Mouse (Mus musculus) hindbrain, embryonic 14.5 days (tissue): ENCODE measurements around the gene Pigh. TPM values are rescaled to one million over a fixed set of nuclear protein-coding genes. Genes with fewer than 3 reads are reported as not detected.
A peak's percentile ranks its signal among the peaks of the same experiment; 100 is the strongest.

ENCODE experiments used
- ATAC-seq: fragments of 200-750 bp; cut with Nextera tagmentation; 2 replicates; pipeline ENCODE4 v1.8.0; 2017; ENCODE audit warnings: moderate number of reproducible peaks, mild to moderate bottlenecking, moderate TSS enrichment, moderate library complexity; ENCODE audit not compliant: low FRiP score
- DNase-seq: peaks from one replicate; pipeline ENCODE4 v3.0.0-alpha.2; 2015; ENCODE audit warnings: low spot score
- H3K27ac ChIP-seq: fragments of 300-500 bp; sonication (generic); 2 replicates; pipeline ENCODE4 v1.5.1; 2014; ENCODE audit warnings: mild to moderate bottlenecking, moderate library complexity
- H3K27me3 ChIP-seq: fragments of 300-500 bp; sonication (generic); 2 replicates; pipeline ENCODE4 v1.6.1; 2014; ENCODE audit warnings: mild to moderate bottlenecking, low read length, mixed read lengths; ENCODE audit not compliant: control insufficient read depth, insufficient read depth
- H3K36me3 ChIP-seq: fragments of 300-500 bp; sonication (generic); replicated peaks from 2 replicates; pipeline ENCODE4 v1.6.1; 2014; ENCODE audit not compliant: control insufficient read depth, insufficient read depth
- H3K4me1 ChIP-seq: fragments of 300-500 bp; sonication (generic); replicated peaks from 2 replicates; pipeline ENCODE4 v1.6.1; 2014; ENCODE audit warnings: antibody characterized with exemption, low read length, mixed read lengths; ENCODE audit not compliant: control insufficient read depth, insufficient read depth
- H3K4me2 ChIP-seq: fragments of 300-500 bp; sonication (generic); replicated peaks from 2 replicates; pipeline ENCODE4 v1.6.1; 2014; ENCODE audit warnings: mild to moderate bottlenecking, moderate library complexity
- H3K4me3 ChIP-seq: fragments of 300-500 bp; sonication (generic); replicated peaks from 2 replicates; pipeline ENCODE4 v1.5.1; 2014; ENCODE audit warnings: mild to moderate bottlenecking, low read length
- H3K9ac ChIP-seq: fragments of 300-500 bp; sonication (generic); 2 replicates; pipeline ENCODE4 v1.6.1; 2014
- H3K9me3 ChIP-seq: fragments of 300-500 bp; sonication (generic); 2 replicates; pipeline ENCODE4 v1.6.1; 2016; ENCODE audit warnings: low read length; ENCODE audit not compliant: control insufficient read depth
- whole genome bisulfite sequencing: fragments of 180-500 bp; shearing (Covaris S2); extraction: QIAGEN DNeasy Blood & Tissue Kit; methylation state at CpG from one replicate; pipeline ENCODE4 v1.1.7; 2014; 5-methylcytosine and 5-hydroxymethylcytosine counted together
- polyA plus RNA-seq: library from polyadenylated mRNA; unstranded; fragments of >200 nt; fragmentation: Nextera tagmentation; extraction: Ambion mirVana; gene quantifications from 2 replicates; pipeline ENCODE4 v1.2.1, GENCODE M21; 2014

The Pigh gene
- polyA plus RNA-seq, 1 experiment from 2014 or later = 16.4 TPM

DNA sequence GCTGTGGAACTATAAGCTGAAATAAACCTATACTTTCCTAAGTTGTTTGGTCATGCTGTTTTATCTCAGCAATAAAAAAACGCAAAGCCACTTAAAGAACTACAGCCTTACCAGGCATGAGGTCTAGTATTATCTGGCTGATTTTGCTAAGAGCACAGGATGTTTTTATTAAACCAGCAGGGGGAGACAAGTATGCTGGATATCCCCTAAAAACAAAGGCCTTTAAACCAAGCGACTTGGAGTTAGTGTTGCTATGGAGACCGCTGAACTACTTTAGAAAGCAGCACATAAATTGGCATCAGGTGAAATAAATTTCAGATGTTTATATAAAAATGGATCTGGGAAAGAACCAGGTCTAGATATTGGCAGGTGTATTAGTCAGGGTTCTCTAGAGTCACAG, 33.4 kb upstream of the Pigh start:
- no peaks in the 10 kb centered on the region for H3K9me3 ChIP-seq
- H3K27ac ChIP-seq = no peak overlapping the region
- DNase-seq (peak; percentile 71), ATAC-seq (no peak)
- no peaks in the 10 kb centered on the region for H3K36me3 ChIP-seq
- H3K4me1 ChIP-seq = no peaks in the 10 kb centered on the region
- no peak overlapping the region for H3K4me2 ChIP-seq
- no peak overlapping the region for H3K4me3 ChIP-seq
- WGBS = 40% methylated on average over 3 of the region's 3 CpGs
- H3K27me3 ChIP-seq = no peaks in the 10 kb centered on the region
- H3K9ac ChIP-seq = no peak overlapping the region

- no peaks in the 10 kb centered on the region for H3K27me3 ChIP-seq
- H3K4me2 ChIP-seq = no peak overlapping the region
- no peak for ATAC-seq
- H3K9ac ChIP-seq = no peak overlapping the region
- H3K27ac ChIP-seq = no peak overlapping the region
- no peaks in the 10 kb centered on the region for H3K4me1 ChIP-seq
- no peak for DNase-seq
- H3K36me3 ChIP-seq = no peaks in the 10 kb centered on the region
- H3K4me3 ChIP-seq = no peak overlapping the region
- H3K9me3 ChIP-seq = no peaks in the 10 kb centered on the region
- WGBS = 82% methylated on average over 4 of the region's 4 CpGs
Measured at GRCm38 (mm10) chr12:79118991-79119390, 29.5 kb upstream of the Pigh start.

DNA sequence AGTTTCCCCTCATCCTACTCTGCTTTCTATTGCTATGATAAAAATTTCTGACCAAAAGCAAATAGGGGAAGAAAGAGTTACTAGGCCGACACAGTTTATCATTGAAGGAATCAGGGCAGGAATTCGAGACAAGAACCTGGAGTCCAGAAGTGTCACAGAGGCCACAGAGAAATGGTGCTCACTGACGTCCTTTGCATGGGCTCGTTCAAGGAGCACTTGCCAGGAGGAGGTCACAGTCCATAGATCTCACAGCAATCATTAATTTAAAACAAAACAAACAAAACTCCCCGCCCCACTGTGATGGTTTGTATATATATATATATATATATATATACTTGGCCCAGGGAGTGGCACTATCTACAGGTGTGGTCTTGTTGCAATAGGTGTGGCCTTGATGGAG, 15.9 kb upstream of the Pigh start:
- Histone ChIP-seq H3K27ac (no peak overlapping the region), H3K36me3 (no peaks in the 10 kb centered on the region), H3K4me3 (no peak overlapping the region), H3K27me3 (no peaks in the 10 kb centered on the region), H3K4me1 (no peaks in the 10 kb centered on the region), H3K4me2 (no peak overlapping the region), H3K9ac (no peak overlapping the region), H3K9me3 (no peaks in the 10 kb centered on the region)
- DNase-seq = no peak
- 88% methylated on average over 5 of the region's 5 CpGs for WGBS
- no peak for ATAC-seq

GRCm38 (mm10) chr12:79104544-79104943, 15.1 kb upstream of the Pigh start:
- ATAC-seq = no peak
- Histone ChIP-seq H3K27me3 (no peaks in the 10 kb centered on the region), H3K9ac (no peak overlapping the region), H3K9me3 (no peaks in the 10 kb centered on the region), H3K4me1 (no peaks in the 10 kb centered on the region), H3K4me2 (no peak overlapping the region), H3K27ac (no peak overlapping the region), H3K4me3 (no peak overlapping the region), H3K36me3 (no peaks in the 10 kb centered on the region)
- 73% methylated on average over 2 of the region's 2 CpGs for WGBS
- no peak for DNase-seq

DNA sequence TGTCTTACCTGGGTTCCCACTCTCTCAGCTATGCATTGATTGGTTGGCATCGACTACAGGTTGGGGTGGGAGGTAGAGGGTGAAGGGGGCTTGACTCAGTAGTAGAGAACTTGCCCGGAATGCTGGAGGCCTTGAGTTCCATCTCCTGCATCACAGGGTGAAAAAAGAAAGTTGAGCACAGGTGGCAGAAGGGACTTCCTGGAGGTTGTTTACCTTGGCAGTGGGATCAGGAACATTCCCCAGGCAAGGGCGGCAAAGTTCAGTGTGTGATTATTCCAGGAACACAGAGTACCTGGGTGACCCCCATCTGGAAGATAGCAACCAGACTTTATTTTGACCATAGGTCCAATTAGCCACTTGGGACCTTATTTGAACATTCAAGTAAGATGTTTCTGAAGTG, 14.3 kb upstream of the Pigh start:
- Histone ChIP-seq H3K4me1 (no peaks in the 10 kb centered on the region), H3K4me2 (no peak overlapping the region), H3K4me3 (no peak overlapping the region), H3K36me3 (no peaks in the 10 kb centered on the region), H3K9me3 (no peaks in the 10 kb centered on the region), H3K9ac (no peak overlapping the region), H3K27ac (no peak overlapping the region), H3K27me3 (no peaks in the 10 kb centered on the region)
- WGBS = 82% methylated on average over 3 of the region's 3 CpGs
- ATAC-seq = no peak
- DNase-seq = no peak

GRCm38 (mm10) chr12:79097106-79097752, 7.8 kb upstream of the Pigh start:
- Histone ChIP-seq H3K27ac (no peak overlapping the region), H3K4me3 (no peak overlapping the region), H3K9ac (no peak overlapping the region), H3K36me3 (no peaks in the 10 kb centered on the region), H3K27me3 (no peaks in the 10 kb centered on the region), H3K4me1 (no peaks in the 10 kb centered on the region), H3K9me3 (no peaks in the 10 kb centered on the region), H3K4me2 (no peak overlapping the region)
- DNase-seq (peak; percentile 78), ATAC-seq (no peak)
- WGBS = 58% methylated on average over 3 of the region's 3 CpGs

- ATAC-seq = no peak
- 58% methylated on average over 4 of the region's 4 CpGs for WGBS
Measured at GRCm38 (mm10) chr12:79092569-79092968, 3.1 kb upstream of the Pigh start.

DNA sequence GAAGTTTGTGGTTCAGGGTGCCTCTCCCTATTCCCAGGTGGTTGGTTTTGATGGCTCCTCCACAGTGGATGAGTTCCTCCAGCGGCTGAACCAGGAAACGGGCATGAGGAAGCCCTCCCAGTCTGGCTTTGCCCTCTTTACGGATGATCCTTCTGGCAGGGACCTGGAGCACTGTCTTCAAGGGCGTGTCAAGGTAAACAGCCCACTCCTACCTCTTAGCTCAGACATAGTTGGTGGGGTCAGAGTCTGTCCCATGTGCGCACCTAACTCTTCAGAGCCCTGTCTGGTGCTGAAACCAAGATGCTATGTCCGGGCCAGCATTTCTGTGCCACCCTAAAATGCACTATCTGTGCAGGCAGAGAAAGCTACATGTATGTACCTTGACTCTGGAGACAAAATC, 16.1 kb downstream of the Pigh start:
- DNase-seq (no peak), ATAC-seq (no peak)
- Histone ChIP-seq H3K9me3 (no peaks in the 10 kb centered on the region), H3K4me3 (no peak overlapping the region), H3K4me2 (no peak overlapping the region), H3K9ac (no peak overlapping the region), H3K27me3 (no peaks in the 10 kb centered on the region), H3K27ac (no peak overlapping the region), H3K4me1 (no peaks in the 10 kb centered on the region), H3K36me3 (peaks cover 66% of the 10 kb centered on the region)
- WGBS = 97% methylated on average over 6 of the region's 6 CpGs

More at GRCm38 (mm10) chr12:79092569-79092968, 3.1 kb upstream of the Pigh start:
- H3K9me3 ChIP-seq = no peaks in the 10 kb centered on the region
- no peak overlapping the region for H3K4me2 ChIP-seq
- no peak for DNase-seq
- peaks cover 6% of the 10 kb centered on the region for H3K4me1 ChIP-seq
- H3K4me3 ChIP-seq = no peak overlapping the region
- no peaks in the 10 kb centered on the region for H3K36me3 ChIP-seq
- no peak overlapping the region for H3K9ac ChIP-seq
- H3K27me3 ChIP-seq = no peaks in the 10 kb centered on the region
- H3K27ac ChIP-seq = no peak overlapping the region

DNA sequence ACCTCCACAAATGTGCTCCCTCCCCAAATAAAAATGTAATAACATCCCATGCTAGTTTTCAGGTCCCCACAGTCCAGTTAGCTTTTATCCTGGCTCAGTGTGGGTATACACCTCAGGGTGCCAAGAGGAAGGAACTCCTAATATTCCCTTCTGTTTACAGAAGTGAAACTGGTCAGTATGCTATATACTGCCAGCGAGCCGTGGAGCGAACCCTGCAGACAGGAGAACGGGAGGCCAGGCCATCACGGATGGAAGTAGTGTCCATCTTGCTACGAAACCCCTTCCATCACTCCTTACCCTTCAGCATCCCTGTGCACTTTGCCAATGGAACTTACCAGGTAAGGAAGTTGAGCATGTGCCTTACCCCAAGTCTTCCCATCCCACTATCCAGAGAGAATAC, 16.9 kb downstream of the Pigh start:
- Histone ChIP-seq H3K9ac (no peak overlapping the region), H3K36me3 (peaks cover 63% of the 10 kb centered on the region), H3K27me3 (no peaks in the 10 kb centered on the region), H3K4me3 (no peak overlapping the region), H3K4me1 (no peaks in the 10 kb centered on the region), H3K27ac (no peak overlapping the region), H3K4me2 (no peak overlapping the region), H3K9me3 (no peaks in the 10 kb centered on the region)
- WGBS = 94% methylated on average over 6 of the region's 6 CpGs
- no peak for DNase-seq
- no peak for ATAC-seq

DNA sequence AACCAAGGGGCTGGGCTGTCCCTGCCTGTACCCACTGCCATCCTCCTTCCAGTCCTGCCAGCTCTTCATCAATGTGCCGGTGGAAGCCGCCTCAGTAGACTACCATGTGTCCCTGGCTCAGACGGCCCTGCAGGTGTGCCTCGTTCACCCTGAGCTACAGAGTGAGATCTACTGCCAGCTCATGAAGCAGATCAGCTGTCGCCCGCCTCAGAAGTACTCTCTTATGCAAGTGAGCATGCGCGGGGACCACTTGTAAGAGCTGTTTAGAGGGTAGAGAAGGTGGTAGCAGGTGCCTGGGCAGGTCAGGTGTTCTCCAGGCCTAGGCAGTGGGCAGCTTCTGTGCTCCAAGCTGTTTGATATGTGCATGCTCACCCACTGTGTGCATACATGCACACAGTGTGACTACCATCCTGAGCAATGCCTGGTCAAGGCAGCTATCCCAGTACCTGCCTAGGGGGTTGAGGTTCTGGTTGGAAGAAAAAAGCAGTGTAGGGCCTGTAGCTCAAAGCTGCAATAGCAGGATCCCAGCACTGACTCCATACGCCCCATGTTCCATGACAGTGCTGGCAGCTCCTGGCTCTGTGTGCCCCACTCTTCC, 18.6 kb downstream of the Pigh start:
- Histone ChIP-seq H3K4me3 (no peak overlapping the region), H3K27me3 (no peaks in the 10 kb centered on the region), H3K9ac (no peak overlapping the region), H3K27ac (no peak overlapping the region), H3K9me3 (no peaks in the 10 kb centered on the region), H3K4me1 (no peaks in the 10 kb centered on the region), H3K4me2 (no peak overlapping the region), H3K36me3 (peaks cover 56% of the 10 kb centered on the region)
- ATAC-seq = no peak
- WGBS = 88% methylated on average over 9 of the region's 9 CpGs
- no peak for DNase-seq
